In the genomic region with DNA sequence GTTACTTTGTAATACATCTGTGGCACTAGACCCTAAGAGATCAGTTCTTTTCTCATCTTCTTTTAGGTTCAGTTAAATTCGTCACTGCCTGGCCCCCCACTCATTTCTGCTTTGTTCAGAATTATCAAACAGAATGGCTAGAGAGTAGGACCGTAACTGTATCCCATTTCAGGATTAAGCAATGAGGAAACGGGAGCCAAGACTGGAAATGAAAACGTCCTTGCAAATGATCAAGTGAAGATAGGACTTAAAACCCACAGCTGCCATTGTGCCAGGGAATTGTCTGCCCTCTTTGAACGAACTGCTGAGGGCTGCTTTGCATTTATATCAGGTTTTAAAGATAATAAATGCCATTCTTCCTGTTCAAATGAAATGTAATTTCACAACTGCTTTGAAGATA, we compare ENCODE assay signal across 14 mouse cellular contexts.
DNase-seq lines count a peak whose midpoint lies in the region; ATAC-seq and TF ChIP-seq lines count a peak whose summit lies in the region.
"Had no signal": no experiment of that assay in that cellular context is flagged by ENCODE, and none has a peak within 500 bp of the region (broad histone marks: within the 10 kb centered on the region; RNA-seq: fewer than 3 reads in every experiment).

No protein-coding gene starts in this region.

- no peaks in the 10 kb centered on the region for H3K9me3 ChIP-seq in lung, embryonic 15.5 days
- H3K9me3 ChIP-seq in embryonic facial prominence, embryonic 14.5 days (ENCODE audit: control insufficient read depth, low read length): no peaks in the 10 kb centered on the region
- H3K9me3 ChIP-seq: intestine, embryonic 15.5 days; neural tube, embryonic 13.5 days had no signal

- intact Hi-C loops in heart, postnatal 25 days (cut with DNase I): no loop called here

- no peak overlapping the region for H3K4me3 ChIP-seq in lung, embryonic 15.5 days
- H3K4me3 ChIP-seq in lung, adult 2 months (replicated peaks; ENCODE audit: extremely low read depth, low read depth, low read length): no peak overlapping the region
- H3K4me3 ChIP-seq in embryonic facial prominence, embryonic 14.5 days (ENCODE audit: low read depth, low read length): no peak overlapping the region
- no peak overlapping the region for H3K4me3 ChIP-seq in myocyte
- H3K4me3 ChIP-seq: intestine, embryonic 15.5 days; neural tube, embryonic 13.5 days had no signal

- H3ac ChIP-seq in myocyte (ENCODE audit: control insufficient read depth, insufficient read length): no peak overlapping the region

- no peaks in the 10 kb centered on the region for H3K36me3 ChIP-seq in lung, embryonic 15.5 days
- H3K36me3 ChIP-seq in embryonic facial prominence, embryonic 14.5 days (ENCODE audit: control insufficient read depth, insufficient read depth, low read length): no peaks in the 10 kb centered on the region
- H3K36me3 ChIP-seq in myocyte (ENCODE audit: control insufficient read depth, insufficient read depth): no peaks in the 10 kb centered on the region
- H3K36me3 ChIP-seq: intestine, embryonic 15.5 days; neural tube, embryonic 13.5 days had no signal

- no peak for TF ChIP-seq POLR2A in lung, adult 2 months (IDR thresholded peaks at IDR 0.05; ENCODE audit: borderline replicate concordance, extremely low read depth, low read depth, low read length)
- TF ChIP-seq POLR2A in myocyte (IDR thresholded peaks at IDR 0.05; ENCODE audit: insufficient read length, low read depth): no peak

- no peak overlapping the region for H3K9ac ChIP-seq in lung, embryonic 15.5 days
- no peak overlapping the region for H3K9ac ChIP-seq in embryonic facial prominence, embryonic 14.5 days (ENCODE audit: low read depth, low read length)
- H3K9ac ChIP-seq: forebrain, postnatal 0 days; intestine, embryonic 15.5 days; liver, embryonic 14.5 days; neural tube, embryonic 13.5 days had no signal

- no peaks in the 10 kb centered on the region for H3K79me2 ChIP-seq in myocyte (ENCODE audit: control insufficient read depth, insufficient read depth)

- no peaks in the 10 kb centered on the region for H3K27me3 ChIP-seq in lung, embryonic 15.5 days
- no peaks in the 10 kb centered on the region for H3K27me3 ChIP-seq in embryonic facial prominence, embryonic 14.5 days (replicated peaks; ENCODE audit: control insufficient read depth, insufficient read depth, low read length)
- H3K27me3 ChIP-seq in myocyte (ENCODE audit: control insufficient read depth, insufficient read depth, insufficient read length): no peaks in the 10 kb centered on the region
- H3K27me3 ChIP-seq: intestine, embryonic 15.5 days; neural tube, embryonic 13.5 days had no signal

- no peak overlapping the region for H3K4me2 ChIP-seq in lung, embryonic 15.5 days
- peak overlapping the region; percentile 20; the same call in 1 of the 2 replicates for H3K4me2 ChIP-seq in embryonic facial prominence, embryonic 14.5 days (ENCODE audit: low read depth, low read length)
- H3K4me2 ChIP-seq in myocyte (ENCODE audit: low read depth): peak overlapping the region; percentile 70
- H3K4me2 ChIP-seq: intestine, embryonic 15.5 days; neural tube, embryonic 13.5 days had no signal

- DNase-seq in heart, adult 11 months: peak; percentile 84
- no peak for DNase-seq in heart, postnatal 25 days (ENCODE audit: low spot score)
- DNase-seq in lung, adult 2 months: no peak
- peak; percentile 70 for DNase-seq in embryonic facial prominence, embryonic 14.5 days (ENCODE audit: low spot score)
- no peak for DNase-seq in right cerebral cortex, postnatal 36 days (ENCODE audit: low spot score in 2 of 2)
- no peak for DNase-seq in ovary, postnatal 10 days (ENCODE audit: low spot score)
- DNase-seq: cerebellum, adult 18-20 months; forebrain, postnatal 0 days; thymus, adult 2 months had no signal

- H3K4me1 ChIP-seq in lung, embryonic 15.5 days: 0 out of 2 replicates have a peak, but pooled peaks cover 4% of the 10 kb centered on the region
- no peaks in the 10 kb centered on the region for H3K4me1 ChIP-seq in lung, adult 2 months (ENCODE audit: control insufficient read depth, insufficient read depth, low read length)
- H3K4me1 ChIP-seq in embryonic facial prominence, embryonic 14.5 days (ENCODE audit: control insufficient read depth, insufficient read depth, low read length): peaks cover 14% of the 10 kb centered on the region
- H3K4me1 ChIP-seq: intestine, embryonic 15.5 days had no signal

- TF ChIP-seq CTCF in lung, adult 2 months (IDR thresholded peaks at IDR 0.05; ENCODE audit: insufficient read depth, low read length): no peak

- no peak for ATAC-seq in lung, embryonic 15.5 days (ENCODE audit: borderline replicate concordance, extremely low read depth, low FRiP score, low TSS enrichment)
- peak; percentile 42 for ATAC-seq in embryonic facial prominence, embryonic 14.5 days (ENCODE audit: low read depth)
- ATAC-seq: intestine, embryonic 15.5 days had no signal

- H3K27ac ChIP-seq in lung, embryonic 15.5 days: peak overlapping the region; percentile 33; the same call in 1 of the 2 replicates
- H3K27ac ChIP-seq in embryonic facial prominence, embryonic 14.5 days (replicated peaks; ENCODE audit: low read depth, low read length): no peak overlapping the region
- H3K27ac ChIP-seq: intestine, embryonic 15.5 days; liver, embryonic 14.5 days; neural tube, embryonic 13.5 days had no signal

- WGBS in lung, embryonic 15.5 days: 16% methylated on average over 5 of the region's 5 CpGs
- WGBS in lung, adult 2 months: 23% methylated on average over 5 of the region's 5 CpGs
- WGBS in embryonic facial prominence, embryonic 14.5 days: 8% methylated on average over 5 of the region's 5 CpGs

TF ChIP-seq in myocyte, 11 proteins besides CTCF, POLR2A, EP300 and RAD21:
- TF ChIP-seq SRF (IDR thresholded peaks at IDR 0.05; ENCODE audit: control insufficient read depth, insufficient read length, low read depth) (no peak), USF1 (IDR thresholded peaks at IDR 0.05; ENCODE audit: low read depth) (no peak), CEBPB (IDR thresholded peaks at IDR 0.05; ENCODE audit: insufficient read depth, poor library complexity, severe bottlenecking) (peak; percentile 83; the same call in 1 of the 2 replicates), E2F4 (IDR thresholded peaks at IDR 0.05; ENCODE audit: insufficient read depth) (no peak), TCF12 (IDR thresholded peaks at IDR 0.05; ENCODE audit: insufficient read depth, poor library complexity, severe bottlenecking) (no peak), MYOD1 (IDR thresholded peaks at IDR 0.05; ENCODE audit: control insufficient read depth in 1 of 3, insufficient read length in 2 of 3, low read depth in 2 of 3) (no peak), REST (IDR thresholded peaks at IDR 0.05; ENCODE audit: insufficient read depth, insufficient read length) (no peak), MAX (IDR thresholded peaks at IDR 0.05; ENCODE audit: low read depth) (no peak)

Comparison
In these comparisons a context has a peak if more than half of its experiments do, and no peak if none do; other contexts are left out.
1. DNase-seq: peak in heart, adult 11 months (single experiment) and embryonic facial prominence, embryonic 14.5 days (single experiment); none in heart, postnatal 25 days (single experiment), lung, adult 2 months (single experiment), right cerebral cortex, postnatal 36 days (0 of 2) and ovary, postnatal 10 days (single experiment).